Mouse (Mus musculus) B cell, adult 62 days (primary cell): ENCODE measurements around the gene Acap1. TPM values are rescaled to one million over a fixed set of nuclear protein-coding genes. Genes with fewer than 3 reads are reported as not detected.

ENCODE experiments used
- total RNA-seq: library from RNA; stranded (reverse); gene quantifications from 4 replicates; pipeline ENCODE4 v1.2.4, GENCODE M21; 2023

The Acap1 gene
- total RNA-seq = 473 to 501 TPM (median 485 TPM) in 4 replicates

DNA sequence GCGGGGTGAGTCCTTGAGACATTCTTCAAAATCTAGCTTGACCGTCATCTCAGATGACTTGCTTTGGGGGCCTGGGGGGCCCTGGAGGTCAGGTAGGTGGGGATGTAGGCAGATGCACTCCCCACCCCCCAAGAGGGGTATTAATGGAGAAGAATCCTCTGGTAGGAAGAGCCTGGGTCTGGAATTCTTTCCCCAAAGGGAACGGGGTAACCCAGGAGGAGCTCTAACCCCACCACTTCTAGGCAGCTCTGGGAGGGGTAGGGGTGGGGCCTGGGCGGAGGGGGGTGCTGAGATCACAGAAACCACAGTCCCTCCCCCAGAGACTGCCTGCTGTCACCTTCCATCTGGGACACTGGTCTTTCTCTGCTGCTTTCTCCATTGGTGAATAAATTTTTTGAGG is at the start of gene Acap1:
Gene Acap1, minus strand, starts transcription at position 249 of the 400 bp plus-strand sequence.

DNA sequence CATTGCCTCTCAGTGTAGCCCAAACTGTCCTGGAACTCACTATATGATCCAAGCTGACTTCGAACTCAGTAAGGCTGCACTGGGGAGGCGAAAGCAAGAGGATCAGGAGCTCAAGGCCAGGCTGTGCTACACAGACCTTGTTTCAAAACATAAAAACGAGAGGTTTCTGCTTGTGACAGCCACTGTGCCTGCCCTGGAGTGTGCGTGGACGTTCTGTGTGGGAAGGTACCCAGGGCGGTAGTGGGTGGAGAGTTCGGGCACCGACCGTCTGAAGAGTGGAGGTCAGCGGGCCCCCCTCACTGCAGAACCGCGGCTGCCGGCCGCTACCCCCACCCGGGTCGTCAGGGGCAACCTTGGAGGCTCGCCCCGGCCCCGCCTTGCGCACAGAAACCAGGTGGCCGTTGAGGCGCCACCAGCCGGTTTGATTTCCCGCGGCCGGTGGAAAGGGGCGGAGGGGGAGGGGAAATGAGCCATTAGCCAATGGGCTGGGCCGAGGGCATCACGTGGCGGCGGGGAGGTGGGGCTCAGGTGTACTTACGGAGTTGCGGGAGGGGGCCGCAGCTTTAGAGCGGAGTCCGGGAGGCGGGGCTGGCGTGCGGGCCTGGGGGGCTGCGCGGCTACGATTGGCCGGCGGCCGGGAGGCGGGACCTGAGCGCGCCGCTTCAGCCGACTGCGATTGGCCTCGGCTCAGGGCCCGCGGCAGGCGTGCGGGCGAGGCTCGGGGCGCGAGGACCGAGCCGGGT is 40.0 kb upstream of the Acap1 start, which contains the start of gene Ybx2:
Gene Ybx2, plus strand, starts transcription at position 660 of the 743 bp plus-strand sequence.

DNA sequence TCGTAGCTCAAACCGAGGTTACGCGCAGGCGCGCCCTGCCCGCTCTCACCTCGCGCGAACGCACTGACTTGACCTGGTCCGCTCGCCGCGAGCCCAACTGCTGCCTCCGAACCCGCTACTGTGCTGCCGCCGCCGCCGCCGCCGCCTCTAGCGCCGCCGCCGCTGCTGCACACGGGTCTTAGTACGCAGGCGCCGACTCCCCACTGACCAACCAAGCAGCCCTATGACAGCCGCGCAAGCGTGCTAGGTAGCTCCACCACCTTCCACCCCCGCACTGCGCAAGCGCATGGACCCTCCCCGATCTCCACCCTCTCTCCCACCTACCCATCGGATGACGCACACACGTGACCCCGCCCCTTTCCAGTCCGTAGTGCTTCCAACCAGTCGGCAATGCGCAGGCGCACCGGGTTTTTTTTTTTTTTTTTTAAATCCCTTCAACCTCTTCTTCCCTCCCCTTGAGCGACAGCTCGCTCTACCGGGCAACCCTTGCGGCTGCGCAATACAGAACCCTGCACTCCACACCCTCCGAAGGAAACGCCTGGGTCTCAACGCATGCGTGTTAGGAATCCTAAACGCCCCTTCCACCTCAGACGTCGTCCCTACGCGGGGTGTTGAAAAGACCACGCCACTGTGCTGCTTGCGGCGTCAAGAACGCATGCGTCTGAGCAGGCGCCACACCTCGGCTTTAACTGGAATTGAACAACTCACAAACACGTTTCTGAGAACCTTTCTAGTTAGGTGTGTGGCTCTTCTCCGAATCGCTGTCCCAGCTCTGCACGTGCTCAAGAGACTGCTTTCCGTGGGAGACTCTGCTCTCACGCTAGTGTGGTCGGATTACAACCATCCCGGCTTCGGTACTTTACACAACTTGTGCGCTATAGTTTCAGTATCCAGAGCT is 26.0 kb upstream of the Acap1 start, which contains the start of gene Eif5a:
Gene Eif5a, minus strand, starts transcription at position 845 of the 898 bp plus-strand sequence.

DNA sequence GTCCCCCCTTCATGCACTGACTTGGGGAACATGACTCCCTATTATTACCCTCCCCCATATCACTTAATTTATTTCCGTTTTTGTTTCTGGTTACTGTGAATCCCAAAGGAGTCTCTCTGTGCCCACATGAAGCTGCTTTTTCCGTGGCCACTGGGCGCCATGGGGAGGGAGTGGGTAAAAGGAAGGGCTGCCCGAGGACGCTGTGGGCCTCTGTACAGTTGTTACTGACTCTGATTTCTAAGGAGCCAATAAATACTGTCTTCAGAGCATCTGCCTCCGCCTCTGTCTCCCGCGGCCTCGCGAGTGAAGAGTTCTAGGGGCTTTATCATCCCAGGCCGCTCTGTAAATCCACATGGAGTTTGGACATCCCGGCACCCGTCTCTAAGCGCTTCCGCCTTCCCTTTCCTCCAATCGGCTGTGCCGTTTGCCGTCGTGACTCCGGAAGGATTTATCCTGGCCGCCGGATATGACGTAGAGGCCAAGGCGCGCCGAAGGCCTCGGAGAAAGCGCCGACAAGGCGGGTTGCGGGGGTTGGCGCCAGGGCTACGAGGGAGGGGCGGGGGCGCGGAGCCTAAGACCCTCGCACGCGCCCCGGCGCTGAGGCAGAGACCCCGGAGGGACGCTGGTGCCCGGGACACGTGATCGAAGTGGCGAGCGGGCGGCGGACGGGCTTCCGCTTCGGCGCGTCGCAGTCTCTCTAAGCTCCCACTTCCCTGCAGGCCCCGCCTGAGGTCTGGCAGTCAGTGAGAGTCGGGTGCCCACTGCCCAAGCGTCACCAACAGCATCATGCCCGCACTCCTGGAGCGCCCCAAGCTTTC is 18.4 kb upstream of the Acap1 start, which contains the start of gene Gps2:
Gene Gps2, plus strand, starts transcription at position 335 of the 818 bp plus-strand sequence.

DNA sequence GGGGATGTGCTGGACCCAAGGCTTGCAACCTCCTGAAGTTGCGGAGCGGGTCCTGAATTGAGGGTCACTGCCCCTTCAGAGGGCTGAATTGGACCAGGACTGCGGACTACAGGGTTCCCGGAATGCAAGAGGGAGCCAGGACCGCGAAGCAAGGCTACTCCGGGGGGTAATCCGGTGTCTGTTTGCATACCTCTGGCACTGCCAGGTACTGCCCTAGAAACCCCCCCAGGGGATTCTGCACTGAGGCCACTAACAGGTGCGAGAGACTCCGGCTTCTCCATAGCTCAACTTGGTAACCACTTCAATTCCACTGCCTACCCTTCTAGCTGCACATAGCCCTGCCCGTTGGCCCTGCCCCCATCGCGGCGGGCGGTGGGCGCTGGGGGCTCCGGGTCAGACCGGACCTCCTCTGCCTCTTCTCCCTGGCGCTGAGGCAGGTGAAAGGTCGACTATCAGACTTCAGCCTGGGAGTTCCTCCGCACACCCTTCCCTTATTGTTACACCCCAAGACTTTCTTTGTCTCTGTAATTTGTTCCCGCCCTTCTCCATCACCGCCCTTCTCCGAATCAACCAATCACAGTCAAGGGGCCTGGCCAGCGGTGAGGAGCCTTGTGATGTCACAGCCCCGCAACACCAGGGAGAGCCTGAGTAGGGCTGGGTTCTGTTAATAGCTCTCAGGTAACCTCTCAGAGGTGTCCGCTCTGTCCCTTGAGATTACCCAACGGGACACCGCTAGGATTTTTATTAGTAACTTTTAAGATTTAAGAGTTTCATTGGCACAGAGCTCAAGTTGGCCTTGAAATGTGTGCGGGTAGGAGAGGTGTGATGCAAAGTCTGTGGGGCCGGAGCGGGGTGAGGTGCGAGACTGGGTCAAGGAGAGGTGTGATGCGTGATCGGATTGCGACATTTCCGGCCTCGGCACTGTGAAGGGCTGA is 5.4 kb upstream of the Acap1 start, which contains the start of the genes 2810408A11Rik and Neurl4:
Gene 2810408A11Rik, minus strand, starts transcription at position 517 of the 935 bp plus-strand sequence.
Gene Neurl4, plus strand, starts transcription at position 602 of the 935 bp plus-strand sequence.

DNA sequence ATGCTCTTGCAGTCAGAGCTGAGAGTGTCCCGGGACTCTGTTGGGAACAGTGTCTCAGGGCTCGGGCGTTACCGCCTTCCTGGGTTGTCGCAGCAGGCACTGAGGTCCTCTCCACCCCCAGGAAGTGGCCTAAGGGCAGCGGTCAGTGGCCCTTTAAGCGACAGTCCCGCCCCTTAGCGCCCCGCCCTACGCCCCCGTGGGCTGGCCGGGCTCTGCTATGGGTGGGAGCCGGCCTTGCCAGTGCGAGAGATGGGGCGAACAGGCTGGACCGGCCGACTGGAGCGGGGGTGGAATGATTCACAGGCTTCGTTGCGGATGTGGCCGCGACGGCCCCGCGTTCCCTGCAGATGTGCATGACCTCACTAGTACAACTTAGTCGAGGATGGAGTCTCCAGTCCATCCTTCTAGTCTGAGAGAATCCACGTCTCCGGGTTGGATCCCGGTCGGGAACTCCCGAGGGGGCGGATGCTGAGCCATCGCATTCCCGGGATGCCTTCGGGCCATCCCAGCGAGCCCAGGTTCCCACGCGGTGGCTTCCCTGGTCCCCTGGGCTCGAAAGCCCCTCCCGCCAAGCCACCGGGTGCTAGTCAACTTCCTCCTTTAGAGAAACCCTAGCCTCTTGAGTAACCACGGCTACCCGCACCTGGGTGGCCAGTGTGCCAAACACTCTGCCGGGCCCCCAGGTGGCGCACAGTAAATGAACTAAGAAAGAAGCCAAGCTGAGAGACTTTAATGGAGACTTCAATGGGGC is 14.3 kb downstream of the Acap1 start, which contains the start of gene Kctd11:
Gene Kctd11, minus strand, starts transcription at position 554 of the 751 bp plus-strand sequence.

DNA sequence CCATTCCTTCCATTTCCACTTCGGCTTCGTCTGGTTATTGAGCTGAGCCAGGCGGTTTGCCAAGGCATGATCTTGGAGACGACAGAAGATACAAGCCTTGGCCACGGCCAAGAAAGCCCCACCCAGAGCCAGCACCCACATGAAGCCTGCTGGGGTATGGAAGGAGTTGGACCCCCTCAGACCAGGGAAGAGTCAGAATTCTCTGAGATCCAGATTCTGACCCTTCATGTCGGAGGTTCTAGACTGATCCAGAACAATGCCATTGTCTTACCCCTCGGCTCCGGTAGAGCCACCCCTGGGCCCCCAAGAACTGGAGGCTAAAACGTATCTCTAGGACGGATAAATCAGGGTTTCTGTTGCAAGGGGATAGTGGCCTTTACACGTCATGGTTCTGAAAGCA is 17.5 kb downstream of the Acap1 start, which contains the start of gene Tmem95:
Gene Tmem95, minus strand, starts transcription at position 141 of the 400 bp plus-strand sequence.

DNA sequence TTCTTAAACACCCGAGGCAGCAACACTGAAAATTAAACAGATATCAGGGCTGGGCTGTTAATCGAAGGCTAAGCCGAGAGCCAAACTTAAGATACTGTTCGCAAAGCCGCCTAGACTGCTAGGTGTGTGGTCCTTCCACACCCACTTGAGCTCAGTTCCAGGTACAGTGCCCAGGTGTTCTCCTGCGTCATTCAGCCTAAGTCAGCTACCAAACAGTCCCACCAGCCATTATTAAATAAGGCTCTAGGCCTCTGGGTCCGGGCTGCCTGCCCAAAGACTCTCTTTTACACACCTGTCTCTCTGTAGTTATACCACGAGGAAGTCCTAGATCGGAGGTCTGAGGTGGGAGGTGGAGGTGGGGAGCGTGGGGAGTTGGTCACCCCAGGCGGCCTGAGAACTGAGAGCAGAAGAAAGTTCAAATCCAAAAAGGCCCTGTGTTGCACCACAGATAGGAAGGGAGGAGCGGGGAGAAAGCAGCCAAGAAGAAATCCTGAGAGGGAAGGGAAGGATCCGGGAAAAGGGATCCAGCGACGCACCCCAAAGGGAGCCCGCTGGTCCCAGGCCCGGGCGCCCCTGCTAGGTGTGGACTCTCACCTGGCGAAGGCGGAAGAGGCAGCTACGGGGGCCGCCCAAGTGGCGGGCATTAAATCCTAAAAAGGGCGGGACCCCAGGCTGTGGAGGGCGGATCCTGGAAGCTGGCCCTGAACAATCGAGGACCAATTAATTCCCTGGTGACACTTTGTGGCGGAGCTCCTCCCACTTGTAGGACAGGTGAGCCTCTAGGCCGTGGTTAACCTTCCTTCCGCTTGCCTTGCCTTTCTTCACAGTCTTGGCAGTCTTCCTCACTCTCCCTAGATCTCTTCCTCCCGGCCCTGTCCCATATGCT is 37.0 kb downstream of the Acap1 start, which contains the start of gene Tnk1:
Gene Tnk1, minus strand, starts transcription at position 618 of the 886 bp plus-strand sequence.

DNA sequence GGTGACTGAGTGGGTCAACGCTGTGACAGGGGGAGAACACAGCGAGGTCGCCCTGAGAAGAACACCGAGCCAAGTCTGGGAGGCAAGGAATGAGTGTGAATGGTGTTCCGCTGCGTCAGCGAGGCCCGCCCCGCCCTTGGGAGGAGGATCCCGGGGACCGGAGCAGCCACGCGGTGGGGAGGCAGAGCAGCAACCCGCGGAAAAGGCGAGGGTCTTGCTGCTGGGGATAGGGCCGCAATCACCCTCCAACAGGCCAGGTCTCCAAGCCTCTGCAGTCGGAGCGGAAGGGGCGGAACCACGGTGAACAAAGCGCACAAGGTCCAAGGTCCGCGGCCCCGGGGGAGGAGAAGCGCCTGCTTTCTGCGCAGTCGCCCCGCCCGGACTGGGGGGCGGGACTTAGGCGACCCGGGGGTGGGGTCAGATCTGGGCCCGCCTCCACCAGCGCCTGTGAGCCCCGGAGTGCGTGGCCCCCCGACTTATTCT is 49.1 kb downstream of the Acap1 start, which contains the start of gene Plscr3:
Gene Plscr3, plus strand, starts transcription at position 179 of the 483 bp plus-strand sequence.

DNA sequence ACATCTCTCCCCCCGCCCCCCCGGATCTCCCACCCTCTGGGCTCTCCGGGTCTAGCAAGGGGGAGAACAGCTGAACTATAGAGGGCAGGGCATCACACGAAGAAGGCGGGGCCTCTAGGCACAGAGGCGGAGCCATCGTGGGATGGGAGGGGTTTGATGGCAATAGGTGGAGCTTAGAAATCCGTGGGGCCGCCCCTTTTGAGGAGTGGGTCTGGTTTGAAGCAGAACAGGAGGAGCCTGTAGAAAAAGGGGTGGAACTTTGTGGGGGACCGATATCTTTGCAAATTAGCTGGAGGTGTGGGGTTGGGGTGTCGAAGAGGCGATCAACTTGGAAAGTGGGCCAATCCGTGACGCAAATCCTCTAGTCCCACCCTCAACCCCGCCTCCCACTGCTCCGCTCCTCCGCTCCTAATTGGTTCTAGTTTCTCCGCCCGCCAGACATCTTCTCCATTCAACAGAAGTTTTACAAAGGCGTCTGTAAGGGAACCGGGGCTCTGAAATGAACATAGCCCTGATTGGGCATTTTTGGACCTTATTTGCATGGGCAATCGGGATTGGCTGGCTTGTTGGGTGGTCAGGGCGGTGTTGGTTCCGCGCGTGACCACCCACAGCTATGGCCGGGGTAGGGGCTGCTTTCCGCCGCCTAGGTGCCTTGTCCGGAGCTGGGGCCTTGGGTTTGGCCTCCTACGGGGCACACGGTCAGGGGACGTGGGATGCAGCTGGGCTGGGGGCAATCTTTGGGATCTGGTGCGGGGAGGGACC is 57.2 kb downstream of the Acap1 start, which contains the start of gene Tmem256:
Gene Tmem256, plus strand, starts transcription at position 563 of the 762 bp plus-strand sequence.

DNA sequence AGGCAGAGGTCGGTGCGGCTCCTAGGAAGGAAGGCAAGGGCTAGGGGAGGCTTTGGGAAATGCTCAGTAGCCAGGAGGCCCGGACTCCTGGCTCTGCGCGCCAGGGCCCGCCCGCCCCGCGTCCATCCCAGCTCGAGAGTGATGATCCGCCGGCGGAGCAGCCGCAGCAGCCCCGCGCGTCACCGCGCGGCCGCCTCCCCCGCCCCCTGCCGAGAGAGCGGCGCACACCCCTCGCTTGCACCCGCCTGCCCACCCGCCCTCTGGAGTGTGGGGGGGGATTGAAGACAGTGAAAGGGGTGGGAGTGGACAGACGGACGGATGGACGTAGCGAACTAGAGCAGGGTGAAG is 57.8 kb downstream of the Acap1 start, which contains the start of gene Nlgn2:
Gene Nlgn2, minus strand, starts transcription at position 181 of the 348 bp plus-strand sequence.

Other genes starting within 250 kb of the Acap1 start
- gene Sox15, start 240.2 kb downstream of the Acap1 start, total RNA-seq = 0.95 TPM in 1 of 4 replicates, not detected in the others
- 58.5 to 68.1 TPM (median 64.8 TPM) in 4 replicates for gene Mpdu1, start 232.9 kb downstream of the Acap1 start, total RNA-seq
- gene Cd68, start 229.4 kb downstream of the Acap1 start, total RNA-seq = 13.5 to 15.1 TPM (median 14.6 TPM) in 4 replicates
- gene Eif4a1, start 223.1 kb downstream of the Acap1 start, total RNA-seq = 683 to 716 TPM (median 701 TPM) in 4 replicates
- gene Senp3, start 213.5 kb downstream of the Acap1 start, total RNA-seq = 112 to 142 TPM (median 125 TPM) in 4 replicates
- not detected in 4 replicates for gene Tnfsf13, start 209.8 kb downstream of the Acap1 start, total RNA-seq
- gene Tnfsf12, start 199.7 kb downstream of the Acap1 start, total RNA-seq = 0.40 TPM in 1 of 4 replicates, not detected in the others
- 0.56 TPM in 1 of 4 replicates, not detected in the others for gene Tnfsfm13, start 199.4 kb downstream of the Acap1 start, total RNA-seq
- gene Polr2a, start 136.9 kb downstream of the Acap1 start, total RNA-seq = 227 to 251 TPM (median 238 TPM) in 4 replicates
- not detected in 4 replicates for gene Slc35g3, start 133.6 kb downstream of the Acap1 start, total RNA-seq
- gene Zbtb4, start 129.6 kb downstream of the Acap1 start, total RNA-seq = 62.1 to 72.6 TPM (median 65.4 TPM) in 4 replicates
- 7.8 to 14.5 TPM (median 12.0 TPM) in 4 replicates for gene Chrnb1, start 99.6 kb downstream of the Acap1 start, total RNA-seq
- 0.21 to 0.22 TPM in 2 of 4 replicates, not detected in the others for gene Fgf11, start 93.7 kb downstream of the Acap1 start, total RNA-seq
- 0.30 TPM in 1 of 4 replicates, not detected in the others for gene Tmem102, start 89.9 kb downstream of the Acap1 start, total RNA-seq
- gene Gm39566, start 80.2 kb downstream of the Acap1 start, total RNA-seq = not detected in 4 replicates
- not detected in 4 replicates for gene Spem2, start 77.1 kb downstream of the Acap1 start, total RNA-seq
- gene Spem1, start 73.4 kb downstream of the Acap1 start, total RNA-seq = not detected in 4 replicates
- gene Nlgn2, start 57.8 kb downstream of the Acap1 start, total RNA-seq = 0.27 to 1.5 TPM (median 0.32 TPM) in 4 replicates
- gene Tmem256, start 57.0 kb downstream of the Acap1 start, total RNA-seq = 29.5 to 37.7 TPM (median 32.6 TPM) in 4 replicates
- 9.9 to 12.6 TPM (median 11.5 TPM) in 4 replicates for gene Plscr3, start 49.2 kb downstream of the Acap1 start, total RNA-seq
- not detected in 4 replicates for gene Tnk1, start 36.8 kb downstream of the Acap1 start, total RNA-seq
- not detected in 4 replicates for gene Tmem95, start 17.5 kb downstream of the Acap1 start, total RNA-seq
- gene Kctd11, start 14.1 kb downstream of the Acap1 start, total RNA-seq = 1.3 to 2.6 TPM (median 2.3 TPM) in 4 replicates
- 1.2 to 3.5 TPM (median 2.0 TPM) in 4 replicates for gene 2810408A11Rik, start 5.4 kb upstream of the Acap1 start, total RNA-seq
- gene Neurl4, start 5.5 kb upstream of the Acap1 start, total RNA-seq = 51.5 to 76.4 TPM (median 73.4 TPM) in 4 replicates
- gene Gps2, start 18.3 kb upstream of the Acap1 start, total RNA-seq = 144 to 150 TPM (median 147 TPM) in 4 replicates
- 337 to 380 TPM (median 350 TPM) in 4 replicates for gene Eif5a, start 26.4 kb upstream of the Acap1 start, total RNA-seq
- gene Ybx2, start 40.3 kb upstream of the Acap1 start, total RNA-seq = not detected in 4 replicates
- not detected in 4 replicates for gene Slc2a4, start 52.6 kb upstream of the Acap1 start, total RNA-seq
- gene Cldn7, start 69.2 kb upstream of the Acap1 start, total RNA-seq = not detected in 4 replicates
- 87.5 to 123 TPM (median 99.1 TPM) in 4 replicates for gene Ctdnep1, start 85.6 kb upstream of the Acap1 start, total RNA-seq
- 49.4 to 55.9 TPM (median 52.5 TPM) in 4 replicates for gene Elp5, start 87.0 kb upstream of the Acap1 start, total RNA-seq
- gene Gabarap, start 95.6 kb upstream of the Acap1 start, total RNA-seq = 285 to 331 TPM (median 318 TPM) in 4 replicates
- 48.3 to 52.7 TPM (median 51.4 TPM) in 4 replicates for gene Phf23, start 100.2 kb upstream of the Acap1 start, total RNA-seq
- 51.2 to 61.3 TPM (median 58.7 TPM) in 4 replicates for gene Dvl2, start 105.1 kb upstream of the Acap1 start, total RNA-seq
- gene Acadvl, start 119.9 kb upstream of the Acap1 start, total RNA-seq = 44.6 to 55.5 TPM (median 48.8 TPM) in 4 replicates
- gene Dlg4, start 121.4 kb upstream of the Acap1 start, total RNA-seq = 3.9 to 7.2 TPM (median 4.3 TPM) in 4 replicates
- not detected in 4 replicates for gene Asgr1, start 158.5 kb upstream of the Acap1 start, total RNA-seq
- gene Asgr2, start 197.1 kb upstream of the Acap1 start, total RNA-seq = not detected in 4 replicates
- not detected in 4 replicates for gene Mgl2, start 234.8 kb upstream of the Acap1 start, total RNA-seq